ENCODE assay signal across 19 mouse cellular contexts in the genomic region with DNA sequence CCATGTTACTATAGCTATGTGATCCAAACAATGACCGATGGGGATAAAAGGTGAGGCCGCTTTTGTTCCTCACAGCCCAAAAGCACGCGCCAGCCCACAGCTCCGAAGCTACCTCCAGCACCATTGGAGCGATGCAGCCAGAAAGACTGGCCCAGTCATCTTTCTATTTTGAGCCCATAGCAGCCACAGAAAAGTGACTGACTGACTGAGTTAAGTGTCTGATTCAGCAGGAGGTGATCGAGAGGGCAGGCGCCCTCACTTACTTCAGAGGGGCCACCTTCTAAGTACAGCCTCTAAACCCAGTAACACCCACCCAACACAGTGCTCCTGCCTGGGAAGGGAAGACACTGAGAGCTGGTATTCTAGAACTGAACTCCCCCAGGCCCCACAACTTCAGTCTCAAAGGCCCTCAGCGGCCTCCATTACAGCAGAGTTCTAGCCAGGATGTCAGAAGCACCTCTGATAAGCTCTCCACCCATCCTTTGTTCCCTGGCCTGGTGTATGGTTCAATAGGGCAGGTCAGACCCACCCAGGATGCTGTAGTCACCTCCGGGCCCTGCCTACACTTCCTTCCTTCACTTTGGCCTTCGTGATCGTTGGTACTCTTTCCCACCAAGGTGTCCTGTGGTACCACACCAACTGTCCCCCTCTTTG.
DNase-seq lines count a peak whose midpoint lies in the region; ATAC-seq and TF ChIP-seq lines count a peak whose summit lies in the region.
"Had no signal": no experiment of that assay in that cellular context is flagged by ENCODE, and none has a peak within 500 bp of the region (broad histone marks: within the 10 kb centered on the region; RNA-seq: fewer than 3 reads in every experiment).

No protein-coding gene starts in this region.

- no peak overlapping the region for H3K4me3 ChIP-seq in heart, adult 2 months
- H3K4me3 ChIP-seq in heart, embryonic 12.5 days, result no peak overlapping the region
- no peak overlapping the region for H3K4me3 ChIP-seq in intestine, embryonic 16.5 days (ENCODE audit: low read length)
- H3K4me3 ChIP-seq: hindbrain, embryonic 15.5 days; lung, embryonic 15.5 days had no signal

- 47% methylated on average over 12 of the region's 12 CpGs for WGBS in heart, adult 2 months
- WGBS in heart, embryonic 12.5 days, result 49% methylated on average over 12 of the region's 12 CpGs
- 89% methylated on average over 12 of the region's 12 CpGs for WGBS in intestine, embryonic 16.5 days

- no peaks in the 10 kb centered on the region for H3K27me3 ChIP-seq in heart, adult 2 months (ENCODE audit: control insufficient read depth, insufficient read depth, low read length)
- no peaks in the 10 kb centered on the region for H3K27me3 ChIP-seq in heart, embryonic 12.5 days (replicated peaks)
- H3K27me3 ChIP-seq in intestine, embryonic 16.5 days (replicated peaks; ENCODE audit: control insufficient read depth, insufficient read depth, low read length), result no peaks in the 10 kb centered on the region
- H3K27me3 ChIP-seq: hindbrain, embryonic 15.5 days; lung, embryonic 15.5 days had no signal

- H3K36me3 ChIP-seq in heart, adult 2 months (ENCODE audit: control insufficient read depth, insufficient read depth, low read length), result no peaks in the 10 kb centered on the region
- H3K36me3 ChIP-seq in heart, embryonic 12.5 days, result peaks cover 15% of the 10 kb centered on the region
- no peaks in the 10 kb centered on the region for H3K36me3 ChIP-seq in intestine, embryonic 16.5 days (ENCODE audit: control insufficient read depth, insufficient read depth, low read length)
- H3K36me3 ChIP-seq: hindbrain, embryonic 15.5 days had no signal

- H3K79me2 ChIP-seq in heart, adult 2 months (replicated peaks; ENCODE audit: control insufficient read depth, insufficient read depth, low read length), result peaks cover 2% of the 10 kb centered on the region; the same call in 1 of the 2 replicates

- no peaks in the 10 kb centered on the region for H3K9me3 ChIP-seq in heart, embryonic 12.5 days (replicated peaks)
- no peaks in the 10 kb centered on the region for H3K9me3 ChIP-seq in intestine, embryonic 16.5 days (ENCODE audit: control insufficient read depth, low read length)
- H3K9me3 ChIP-seq: G1E; hindbrain, embryonic 15.5 days; lung, embryonic 15.5 days had no signal

- no peak for TF ChIP-seq POLR2A in heart, adult 2 months (IDR thresholded peaks at IDR 0.05; ENCODE audit: insufficient read depth, low read depth, low read length)

- peak overlapping the region; percentile 37 for H3K4me2 ChIP-seq in heart, embryonic 12.5 days
- H3K4me2 ChIP-seq in intestine, embryonic 16.5 days (ENCODE audit: low read depth, low read length), result no peak overlapping the region
- H3K4me2 ChIP-seq: hindbrain, embryonic 15.5 days; liver, embryonic 11.5 days; lung, embryonic 15.5 days had no signal

- TF ChIP-seq EP300 in heart, adult 2 months (IDR thresholded peaks at IDR 0.05; ENCODE audit: insufficient read depth, low read depth, low read length), result no peak

- peak; percentile 49; the same call in 1 of the 2 replicates for ATAC-seq in heart, embryonic 12.5 days (ENCODE audit: insufficient number of reproducible peaks, low FRiP score)
- ATAC-seq in intestine, embryonic 16.5 days, result peak; percentile 51
- ATAC-seq: forebrain, embryonic 16.5 days had no signal

- TF ChIP-seq CTCF in heart, adult 2 months (IDR thresholded peaks at IDR 0.05), result no peak

- peak overlapping the region; percentile 72 for H3K27ac ChIP-seq in heart, adult 2 months
- peak overlapping the region; percentile 94 for H3K27ac ChIP-seq in heart, embryonic 12.5 days (ENCODE audit: poor library complexity, severe bottlenecking)
- H3K27ac ChIP-seq in intestine, embryonic 16.5 days (ENCODE audit: low read length), result no peak overlapping the region
- H3K27ac ChIP-seq: hindbrain, embryonic 15.5 days; lung, embryonic 15.5 days had no signal

- H3K9ac ChIP-seq in heart, adult 2 months (ENCODE audit: low read depth, low read length), result no peak overlapping the region
- H3K9ac ChIP-seq in heart, embryonic 12.5 days, result no peak overlapping the region
- no peak overlapping the region for H3K9ac ChIP-seq in intestine, embryonic 16.5 days (ENCODE audit: low read depth, low read length)
- H3K9ac ChIP-seq: hindbrain, embryonic 15.5 days; lung, embryonic 15.5 days had no signal

- peaks cover 20% of the 10 kb centered on the region for H3K4me1 ChIP-seq in heart, adult 2 months (ENCODE audit: control insufficient read depth, insufficient read depth, low read length)
- peaks cover 65% of the 10 kb centered on the region for H3K4me1 ChIP-seq in heart, embryonic 12.5 days (replicated peaks)
- H3K4me1 ChIP-seq in intestine, embryonic 16.5 days (ENCODE audit: control insufficient read depth, insufficient read depth, low read length), result peaks cover 19% of the 10 kb centered on the region

- intact Hi-C loops in heart, adult 2 months (cut with DNase I), result no loop called here
- intact Hi-C loops in heart, postnatal 25 days (cut with DNase I), result no loop called here

- DNase-seq in heart, adult 2 months, result peak in 1 of 2 experiments; percentile 49
- DNase-seq in heart, postnatal 25 days (ENCODE audit: low spot score), result no peak
- peak; percentile 4 for DNase-seq in NIH3T3 (ENCODE audit: low read depth)
- DNase-seq in urinary bladder, postnatal 10 days (ENCODE audit: low spot score), result no peak
- DNase-seq in left cerebral cortex, adult 11 months (ENCODE audit: low spot score), result no peak
- DNase-seq in T-cell, adult 2 months (ENCODE audit: low spot score), result no peak
- DNase-seq: adrenal gland, postnatal 10 days; B cell, adult 2 months; embryo, embryonic 11 days; kidney, adult 8-10 months; kidney, postnatal 4 days; left cerebral cortex, postnatal 4 days had no signal
